Mouse (Mus musculus) G1E-ER4 (cell line): Measurements from ENCODE around the gene Papolb. TPM values are rescaled to one million over a fixed set of nuclear protein-coding genes. Genes with fewer than 3 reads are reported as not detected.

Experiments used
- GATA1 ChIP-seq: IDR thresholded peaks from one replicate; pipeline ENCODE4 v1.8.0; 2012; ENCODE audit warnings: low read length, inconsistent platforms
- polyA plus RNA-seq: library from polyadenylated mRNA; stranded (reverse); fragments of >175 nt; gene quantifications from 2 replicates; pipeline ENCODE4 v1.2.3, GENCODE M21; 2012

Gene Papolb
- polyA plus RNA-seq, 1 experiment, result not detected

DNA sequence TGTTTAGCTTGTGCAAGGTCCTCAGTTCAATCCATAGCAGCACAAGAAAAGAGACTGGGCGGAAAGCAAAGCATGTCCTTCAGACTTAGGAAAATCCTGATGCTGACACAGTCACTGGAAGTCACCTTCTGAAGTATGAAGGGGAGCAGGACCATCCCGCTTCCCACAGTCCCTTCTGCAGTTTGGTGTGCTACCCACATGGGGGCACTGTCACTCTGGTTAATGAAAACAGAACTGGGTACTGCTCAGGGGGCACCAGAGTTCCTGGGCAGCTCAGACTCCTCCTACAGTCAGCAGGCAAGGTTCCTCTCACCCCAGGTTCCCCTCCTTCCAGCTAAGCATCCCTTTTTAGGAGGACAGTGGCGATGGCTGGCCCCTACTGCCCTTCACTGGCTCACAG, 30.9 kb downstream of the Papolb start:
- TF ChIP-seq GATA1, result no peak

DNA sequence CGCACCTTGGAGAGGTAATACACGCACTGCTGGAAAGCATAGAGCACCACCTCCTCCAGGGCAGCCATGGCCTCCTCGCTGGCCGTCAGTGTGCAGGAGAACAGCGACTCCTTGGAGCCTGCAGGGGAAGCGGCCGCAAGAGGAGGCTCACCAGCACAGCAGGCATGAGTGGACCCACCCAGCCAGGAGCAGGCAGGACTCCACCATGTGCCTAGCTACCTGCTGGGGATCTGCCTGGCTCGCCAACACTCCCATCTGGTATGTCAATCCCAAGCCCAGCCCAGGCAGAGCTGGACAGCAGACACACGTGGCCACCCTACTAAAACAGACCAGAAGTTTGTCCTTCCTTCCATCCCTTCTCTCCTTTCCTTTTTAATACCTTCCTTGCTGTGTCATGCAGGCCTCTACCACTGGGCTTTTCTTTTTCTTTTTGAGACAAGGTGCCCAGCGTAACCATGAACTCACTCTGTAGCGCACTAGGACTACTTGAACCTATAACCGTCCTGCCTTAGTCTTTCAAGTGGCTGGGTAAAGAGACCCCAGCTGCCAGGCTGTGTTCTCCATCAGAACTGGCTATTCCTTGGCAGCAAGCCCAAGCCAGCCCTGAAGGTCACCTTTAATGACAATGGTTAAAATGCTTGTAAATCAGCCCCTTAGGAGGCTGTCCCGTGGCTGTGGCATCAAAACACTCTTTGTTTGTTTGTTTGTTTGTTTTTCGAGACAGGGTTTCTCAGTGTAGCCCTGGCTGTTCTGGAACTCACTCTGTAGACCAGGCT, 34.4 kb downstream of the Papolb start:
- no peak for TF ChIP-seq GATA1

DNA sequence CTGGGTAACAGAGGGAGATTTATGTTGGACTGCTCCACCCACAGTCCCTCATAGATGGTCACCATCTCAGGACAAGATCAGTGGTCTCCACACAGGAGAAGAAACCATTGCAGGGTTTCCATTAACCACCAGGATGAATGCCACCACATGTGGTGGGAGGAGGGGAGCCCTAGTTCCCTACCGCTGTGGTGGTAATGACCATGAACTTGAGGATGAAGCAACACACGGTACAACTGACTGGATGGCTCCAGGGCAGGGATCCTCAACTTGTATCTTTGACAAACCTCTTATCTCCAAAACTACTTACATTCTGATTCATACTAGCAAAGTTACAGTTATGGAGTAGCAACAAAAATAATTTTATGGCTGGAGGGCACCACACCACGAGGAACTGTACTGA, 36.6 kb downstream of the Papolb start:
- no peak for TF ChIP-seq GATA1

DNA sequence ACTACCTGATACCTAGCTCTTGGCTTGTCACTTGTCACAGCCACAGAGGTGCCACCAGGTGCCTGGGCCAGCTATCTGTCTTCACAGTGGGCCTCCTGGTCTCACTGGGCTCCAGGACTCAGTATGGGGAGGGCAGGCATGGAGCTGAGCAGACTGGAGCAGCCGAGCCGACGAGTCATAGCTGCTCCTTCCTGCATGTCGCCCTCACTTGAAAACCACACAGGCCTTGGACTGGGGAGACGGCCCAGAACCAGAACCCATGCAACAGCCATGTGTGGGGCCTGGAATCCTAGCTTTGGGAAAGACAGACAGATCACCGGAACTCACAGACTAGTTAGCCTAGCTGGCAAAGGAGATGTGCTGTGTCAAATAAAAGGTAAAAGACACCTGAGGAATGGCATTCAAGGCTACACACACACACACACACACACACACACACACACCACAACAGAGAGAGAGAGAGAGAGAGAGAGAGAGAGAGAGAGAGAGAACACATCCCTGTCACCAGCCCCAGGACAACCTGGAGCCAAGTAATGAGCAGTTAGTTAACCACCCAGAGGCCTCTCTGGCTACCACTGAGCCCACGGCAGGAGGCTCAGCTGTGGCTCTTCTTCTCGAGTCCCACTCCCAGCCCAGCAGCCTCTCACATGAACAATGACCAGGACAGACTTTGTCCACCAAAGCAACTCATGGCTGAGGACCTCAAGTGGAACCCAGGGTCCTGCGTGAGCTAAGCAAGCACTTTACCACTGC, 39.7 kb downstream of the Papolb start:
- no peak for TF ChIP-seq GATA1

DNA sequence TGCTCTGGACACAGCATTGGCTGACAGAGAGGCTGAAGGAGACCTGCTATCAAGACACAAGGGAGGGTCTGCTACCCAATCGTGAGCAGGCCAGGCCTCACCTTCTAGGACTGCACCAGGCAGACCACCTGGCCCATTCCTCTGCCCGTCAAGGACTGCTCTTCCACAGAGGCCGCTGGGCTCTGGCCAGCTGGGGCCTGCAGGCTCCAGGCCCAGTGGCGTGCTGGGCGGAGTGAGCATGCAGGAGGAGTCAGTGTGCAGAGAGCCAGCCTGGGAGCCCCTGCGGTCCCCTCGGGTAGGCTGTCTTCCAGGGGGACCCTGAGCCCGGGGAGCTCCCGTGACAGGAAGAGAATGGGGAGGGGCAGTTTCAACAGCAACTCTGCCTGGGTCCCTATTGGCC, 43.2 kb downstream of the Papolb start:
- TF ChIP-seq GATA1, result no peak

DNA sequence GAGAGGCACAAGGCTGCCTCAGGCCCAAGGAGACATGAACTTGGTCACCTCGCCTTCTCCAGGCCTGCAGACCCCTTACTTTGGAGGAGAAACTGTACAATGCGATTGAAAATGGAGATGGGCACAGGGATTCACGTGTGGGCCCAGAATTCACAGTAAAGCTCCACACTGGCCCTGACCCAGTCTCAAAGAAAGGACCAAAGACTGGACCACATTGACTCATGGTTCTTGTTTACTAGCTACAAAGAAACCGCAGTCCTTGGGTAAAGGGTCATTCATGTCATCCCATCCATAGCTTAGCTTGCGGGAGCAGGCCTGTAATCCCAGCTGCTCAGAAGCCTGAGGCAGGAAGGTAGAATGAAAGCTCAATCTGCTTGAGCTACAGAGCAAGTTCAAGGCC, 46.3 kb downstream of the Papolb start:
- TF ChIP-seq GATA1, result no peak

DNA sequence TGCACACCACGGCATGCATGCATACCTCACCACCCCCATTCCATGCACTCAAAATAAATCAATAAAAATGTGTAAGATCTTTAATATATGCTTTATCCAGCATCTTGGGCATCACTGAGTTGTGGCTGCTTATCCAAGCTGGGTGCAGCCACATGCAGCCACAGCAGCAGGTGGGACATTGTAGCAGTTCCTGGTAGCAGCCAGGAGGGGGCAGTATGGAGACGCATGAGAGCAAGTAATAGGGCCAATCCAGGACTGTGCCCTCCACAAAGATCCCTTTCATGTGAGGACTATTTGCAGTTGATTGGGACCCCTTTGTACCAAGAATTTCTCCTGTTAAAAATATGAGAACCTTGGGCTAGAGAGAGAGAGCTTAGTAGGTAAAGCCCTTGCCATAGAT, 47.4 kb downstream of the Papolb start:
- no peak for TF ChIP-seq GATA1

DNA sequence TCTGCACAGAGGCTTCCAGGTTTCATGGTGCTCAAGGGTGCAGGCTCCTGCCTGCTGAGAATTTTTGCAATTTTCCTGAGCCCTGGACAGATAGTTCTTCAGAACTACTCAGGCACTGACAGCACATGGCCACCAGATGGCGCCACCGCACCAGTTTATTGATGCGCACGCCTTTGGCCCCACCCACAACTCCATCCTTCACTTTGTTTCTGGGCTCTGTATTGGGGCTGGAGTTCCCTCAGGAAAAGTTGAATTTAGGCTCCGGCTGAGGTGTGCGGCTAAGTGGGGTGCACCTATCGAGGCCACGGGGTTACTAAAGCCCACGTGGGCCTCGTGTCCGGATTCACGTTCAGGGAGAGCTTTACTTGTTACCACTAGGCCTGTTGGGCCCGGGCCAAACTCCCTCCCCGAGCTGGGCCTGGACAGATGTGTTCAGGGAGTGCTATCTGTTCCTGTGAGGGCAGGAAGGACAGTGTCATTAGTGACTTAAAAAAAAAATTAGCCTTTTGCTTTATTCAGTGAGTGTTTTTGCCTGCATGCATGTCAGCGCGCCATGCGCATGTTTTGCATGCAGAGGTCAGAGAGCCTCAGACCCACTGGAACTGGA, 50.9 kb downstream of the Papolb start:
- no peak for TF ChIP-seq GATA1

DNA sequence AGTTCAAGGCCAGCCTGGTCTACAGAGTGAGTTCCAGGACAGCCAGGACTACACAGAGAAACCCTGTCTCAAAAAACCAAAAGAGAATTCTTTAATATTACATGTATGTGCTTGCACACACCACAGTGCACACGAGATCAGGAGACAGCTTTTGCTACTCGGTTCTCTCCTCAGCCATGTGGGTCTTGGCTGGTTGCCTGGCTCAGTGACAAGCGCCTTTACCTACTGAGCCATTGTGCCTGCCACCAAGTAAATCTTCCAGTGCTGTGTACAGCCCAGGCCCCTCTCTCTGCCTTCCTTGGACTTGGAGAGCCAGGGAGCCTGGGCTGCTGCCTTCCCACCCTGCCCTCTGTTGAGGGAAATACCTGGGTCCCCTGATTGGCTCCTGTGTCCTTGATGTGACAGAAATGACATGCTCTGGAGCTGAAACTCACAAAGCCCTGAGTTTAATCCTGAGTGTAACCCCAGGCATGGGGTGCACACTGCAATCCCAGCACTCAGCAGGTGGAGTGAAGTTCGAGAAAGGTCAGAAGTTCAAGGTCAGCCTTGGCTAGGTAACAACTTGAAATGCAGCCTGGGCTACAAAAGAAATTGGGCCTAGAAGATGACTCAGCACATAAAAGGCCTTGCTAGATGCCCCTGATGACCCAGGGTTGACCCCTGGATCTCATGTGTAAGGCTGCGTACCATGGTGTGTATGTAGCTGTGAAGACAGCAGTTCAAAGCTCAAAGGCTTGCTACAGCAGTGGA, 51.8 kb downstream of the Papolb start:
- no peak for TF ChIP-seq GATA1

DNA sequence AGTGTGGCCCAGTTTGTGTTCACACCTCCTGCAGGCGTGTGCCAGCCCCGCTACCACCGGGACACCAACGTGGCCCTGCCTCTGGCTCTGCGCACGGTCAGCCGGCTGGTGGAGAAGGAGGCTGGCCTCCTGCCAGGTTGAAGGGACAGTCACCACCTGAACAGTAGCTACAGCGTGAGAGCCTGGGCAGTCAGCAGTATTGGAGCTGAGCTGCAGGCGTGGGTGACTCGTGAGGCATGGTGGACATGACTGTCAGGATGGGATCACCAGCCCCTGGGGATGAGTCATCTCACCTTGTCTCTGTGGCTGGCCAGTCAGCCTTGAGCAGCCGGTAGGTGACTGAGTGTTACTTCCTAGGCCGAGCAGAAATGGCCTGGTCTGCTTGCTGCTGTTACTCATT, 52.5 kb downstream of the Papolb start:
- TF ChIP-seq GATA1, result no peak

Other genes with a start within 250 kb of the Papolb start
- 36.4 and 38.1 TPM in 2 replicates for gene Foxk1, start 128.6 kb downstream of the Papolb start, polyA plus RNA-seq
- gene Ap5z1, start 66.1 kb downstream of the Papolb start, polyA plus RNA-seq, result 27.9 and 33.3 TPM in 2 replicates
- gene Radil, start 21.0 kb upstream of the Papolb start, polyA plus RNA-seq, result not detected in 2 replicates
- gene Mmd2, start 78.7 kb upstream of the Papolb start, polyA plus RNA-seq, result not detected in 2 replicates
- gene Wipi2, start 97.6 kb upstream of the Papolb start, polyA plus RNA-seq, result 12.7 and 13.3 TPM in 2 replicates
- not detected in 2 replicates for gene Slc29a4, start 162.4 kb upstream of the Papolb start, polyA plus RNA-seq